Mouse (Mus musculus) cortical plate, adult 2 months (tissue): ENCODE measurements around the gene Prokr1. TPM values are rescaled to one million over a fixed set of nuclear protein-coding genes. Genes with fewer than 3 reads are reported as not detected.

Experiments
- H3K27ac ChIP-seq: fragments of 200-500 bp; 2 replicates; pipeline ENCODE4 v1.5.1; 2012; ENCODE audit warnings: low read length, control low read depth, inconsistent platforms; ENCODE audit not compliant: insufficient read depth
- H3K4me1 ChIP-seq: fragments of 200-500 bp; 2 replicates; pipeline ENCODE4 v1.6.1; 2011; ENCODE audit warnings: low read length; ENCODE audit not compliant: control insufficient read depth, insufficient read depth
- H3K4me3 ChIP-seq: fragments of 200-500 bp; 2 replicates; pipeline ENCODE4 v1.5.1; 2011; ENCODE audit warnings: mild to moderate bottlenecking, low read length, control low read depth; ENCODE audit not compliant: insufficient read depth
- CTCF ChIP-seq: fragments of 200-500 bp; IDR thresholded peaks from 2 replicates; pipeline ENCODE4 v1.5.1; 2011; ENCODE audit warnings: mild to moderate bottlenecking, control low read depth, low read length; ENCODE audit not compliant: insufficient read depth; ENCODE audit errors: extremely low read depth
- POLR2A ChIP-seq: fragments of 200-500 bp; IDR thresholded peaks from 2 replicates; pipeline ENCODE4 v1.6.1; 2011; ENCODE audit warnings: mild to moderate bottlenecking, low read length, control low read depth; ENCODE audit not compliant: insufficient read depth; ENCODE audit errors: extremely low read depth
- polyA plus RNA-seq: library from polyadenylated mRNA; depleted of rRNA; stranded (reverse); fragments of >200 nt; gene quantifications from 2 replicates; pipeline ENCODE4 v1.2.3, GENCODE M21; 2012

Prokr1 gene
- polyA plus RNA-seq, 1 experiment: 0.13 TPM

DNA sequence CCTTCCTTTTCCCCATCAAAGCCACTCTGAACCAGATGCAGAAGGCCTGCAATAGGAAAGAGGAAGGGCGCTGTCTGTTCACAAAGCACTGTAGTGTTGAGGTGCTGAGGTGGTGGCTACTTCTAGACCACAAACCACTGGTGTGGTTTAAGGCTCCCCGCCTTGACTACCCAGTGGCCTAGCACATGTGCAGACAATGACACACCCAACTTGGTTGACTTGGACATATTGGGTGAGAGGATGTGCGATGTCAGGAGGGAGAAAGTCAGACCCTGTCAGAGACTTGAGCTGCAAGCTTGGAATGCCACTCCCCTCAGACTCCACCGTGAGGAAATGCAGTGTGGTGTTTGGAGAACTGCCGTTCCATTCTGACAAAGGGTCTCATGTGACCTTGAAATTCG lies 49.4 kb downstream of the Prokr1 start:
- TF ChIP-seq POLR2A (no peak), CTCF (no peak)
- no peak overlapping the region for H3K4me3 ChIP-seq
- no peak overlapping the region for H3K27ac ChIP-seq
- no peaks in the 10 kb centered on the region for H3K4me1 ChIP-seq

DNA sequence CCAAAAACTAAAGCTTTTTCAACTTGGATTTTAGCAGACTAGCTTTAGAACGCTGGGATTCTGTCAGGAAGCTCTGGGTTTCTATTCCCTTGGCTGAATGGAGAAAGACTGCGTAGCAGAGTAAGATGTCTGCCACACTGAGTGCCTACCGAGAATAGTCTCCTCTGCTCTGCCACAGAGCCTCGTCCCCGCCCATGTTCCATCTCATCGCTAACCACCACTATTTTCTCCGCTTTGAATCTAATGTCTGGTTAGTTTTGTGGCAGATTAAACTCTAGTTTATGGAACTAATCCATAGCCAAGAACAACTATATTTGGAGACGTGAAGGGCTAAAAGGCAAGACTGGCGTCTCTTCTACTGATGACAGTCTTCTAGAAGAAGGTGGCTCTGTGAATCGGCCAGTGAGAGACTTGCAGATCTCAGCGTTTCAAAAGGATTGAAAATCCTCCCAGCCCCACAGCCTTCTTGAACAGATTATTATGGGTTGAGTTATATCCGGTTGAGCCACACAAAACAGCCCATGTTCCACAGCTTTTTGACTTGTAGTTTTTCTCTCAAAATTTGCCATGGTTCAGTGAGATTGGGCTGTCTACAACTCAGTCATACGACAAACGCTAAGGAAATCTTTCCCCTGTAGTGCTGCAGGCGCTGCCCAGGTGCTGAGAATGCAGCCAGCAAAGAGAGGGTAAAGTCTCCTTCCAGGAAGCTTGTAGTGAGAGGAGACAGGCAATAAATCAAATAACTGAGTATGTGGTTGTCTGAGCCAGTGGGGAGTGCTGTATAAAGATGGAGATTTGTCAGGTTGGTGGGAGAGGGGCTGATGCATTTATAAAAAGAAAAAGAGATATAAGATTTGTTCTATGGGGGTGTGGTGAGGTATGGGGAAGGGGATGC lies 51.9 kb downstream of the Prokr1 start:
- H3K4me1 ChIP-seq: no peaks in the 10 kb centered on the region
- H3K27ac ChIP-seq: no peak overlapping the region
- TF ChIP-seq CTCF (no peak), POLR2A (no peak)
- H3K4me3 ChIP-seq: no peak overlapping the region

GRCm38 (mm10) chr6:87537678-87538077 lies 52.9 kb downstream of the Prokr1 start:
- no peak overlapping the region for H3K27ac ChIP-seq

GRCm38 (mm10) chr6:87536270-87536669 lies 54.3 kb downstream of the Prokr1 start:
- Histone ChIP-seq H3K4me1 (no peaks in the 10 kb centered on the region), H3K27ac (no peak overlapping the region)
- TF ChIP-seq POLR2A: no peak
- TF ChIP-seq CTCF: no peak

More at GRCm38 (mm10) chr6:87537678-87538077, 52.9 kb downstream of the Prokr1 start:
- Histone ChIP-seq H3K4me3 (no peak overlapping the region), H3K4me1 (no peaks in the 10 kb centered on the region)
- TF ChIP-seq CTCF (no peak), POLR2A (no peak)

DNA sequence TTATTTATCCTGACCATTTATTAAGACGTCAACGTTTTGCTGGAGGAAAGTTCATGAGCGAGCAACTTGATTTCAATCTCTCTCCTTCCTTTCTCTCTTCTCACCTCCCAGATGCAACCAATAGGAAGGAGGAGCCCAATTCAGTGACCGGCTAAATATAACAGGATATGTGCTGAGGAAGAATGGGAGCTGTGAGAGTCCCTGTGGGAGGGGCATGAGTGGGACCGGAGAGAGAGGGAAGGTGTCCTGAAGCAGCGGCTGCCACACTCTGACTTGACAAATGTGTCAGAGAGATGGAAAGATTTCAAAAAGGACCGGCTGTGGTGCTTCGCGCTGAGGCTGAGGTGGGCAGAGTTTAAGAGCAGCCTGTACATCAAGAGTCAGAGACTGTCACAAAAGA lies 54.9 kb downstream of the Prokr1 start:
- no peak overlapping the region for H3K4me3 ChIP-seq
- H3K27ac ChIP-seq: no peak overlapping the region
- no peak for TF ChIP-seq POLR2A
- TF ChIP-seq CTCF: no peak
- H3K4me1 ChIP-seq: no peaks in the 10 kb centered on the region

More at GRCm38 (mm10) chr6:87536270-87536669, 54.3 kb downstream of the Prokr1 start:
- H3K4me3 ChIP-seq: no peak overlapping the region

DNA sequence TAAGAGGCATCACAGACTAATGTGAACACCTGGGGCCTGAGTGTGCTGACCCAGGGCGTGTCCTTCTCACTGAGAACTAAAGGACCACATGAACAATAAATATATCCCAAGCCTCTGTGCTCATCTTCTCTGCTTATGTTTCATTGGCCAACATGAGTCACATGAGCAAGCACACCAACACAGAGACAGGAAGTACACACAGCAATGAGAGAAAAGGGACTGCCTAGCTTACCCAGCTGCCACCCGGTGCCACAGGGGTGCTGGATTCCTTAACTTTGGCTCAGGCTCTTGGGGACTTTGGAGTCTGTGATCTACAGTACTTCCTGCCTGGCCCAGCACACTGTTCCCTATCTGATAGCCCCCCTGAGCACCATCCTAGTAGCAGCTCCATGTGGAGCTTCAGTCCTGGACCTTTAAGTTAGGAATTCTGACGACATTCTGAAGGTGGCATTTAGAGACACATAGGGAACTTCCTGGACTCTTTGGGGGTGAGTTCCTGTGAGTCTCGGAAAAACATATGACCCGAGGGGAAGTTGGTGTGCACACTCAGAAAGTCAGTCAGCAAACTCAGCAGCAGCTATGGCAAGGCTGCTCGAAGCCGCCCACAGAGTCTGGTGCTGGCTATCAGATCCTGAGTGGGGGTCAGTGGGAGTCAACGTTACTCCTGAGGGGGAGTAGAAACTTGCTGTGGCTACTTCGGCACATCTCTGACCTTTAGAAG lies 55.5 kb downstream of the Prokr1 start:
- H3K4me3 ChIP-seq: no peak overlapping the region
- H3K4me1 ChIP-seq: no peaks in the 10 kb centered on the region
- TF ChIP-seq POLR2A (no peak), CTCF (no peak)
- H3K27ac ChIP-seq: no peak overlapping the region; the same call in 1 of the 2 replicates

DNA sequence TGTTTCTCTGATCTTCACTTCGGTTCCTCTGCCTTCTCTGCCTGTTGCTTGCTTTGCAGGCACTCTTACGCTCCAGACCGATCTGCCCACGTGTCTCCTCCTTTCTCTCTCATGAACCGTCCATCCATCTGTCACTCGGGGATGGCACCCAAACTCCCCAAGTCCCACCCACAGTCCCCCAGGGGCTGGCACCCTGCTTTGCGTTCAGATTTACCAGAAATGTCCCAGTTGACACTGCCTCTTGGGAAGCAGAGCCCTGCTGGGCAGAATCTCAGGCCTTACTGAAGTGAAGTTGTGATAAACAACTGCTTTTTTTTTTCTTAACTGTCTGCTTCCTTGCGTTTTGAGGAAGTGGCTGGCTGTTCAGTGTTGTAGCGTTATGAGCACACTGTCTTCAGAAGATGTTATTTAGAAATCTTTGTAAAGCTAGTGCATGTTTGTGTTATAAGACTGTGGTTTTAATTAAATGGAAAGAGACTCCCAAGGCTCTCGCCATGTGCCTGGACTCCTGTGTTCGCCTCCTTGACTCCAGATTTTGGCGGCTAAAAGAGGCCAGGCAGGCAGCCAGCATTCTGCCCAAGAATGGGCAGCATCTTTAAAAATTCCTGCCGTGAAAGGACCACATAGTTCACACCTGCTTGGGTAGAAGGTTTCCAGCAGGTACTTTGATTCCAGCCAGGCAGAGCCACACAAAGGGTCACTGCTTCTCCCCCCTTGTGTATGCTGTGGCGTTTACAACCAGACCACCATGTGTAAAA lies 57.4 kb downstream of the Prokr1 start, which contains the start of gene Arhgap25:
Gene Arhgap25 (minus strand): TSS at position 307 of the 758 bp plus-strand sequence.
- TF ChIP-seq POLR2A (no peak), CTCF (no peak)
- Histone ChIP-seq H3K27ac (0 out of 2 replicates have a peak within 1 kb of the TSS, but pooled peaks have one; percentile 73), H3K4me1 (peaks cover 1% of the 10 kb centered on the region; the same call in 1 of the 2 replicates), H3K4me3 (peak within 1 kb of the TSS; percentile 21)

- no peak overlapping the region for H3K27ac ChIP-seq
- peaks cover 1% of the 10 kb centered on the region; the same call in 1 of the 2 replicates for H3K4me1 ChIP-seq
- no peak overlapping the region; the same call in 1 of the 2 replicates for H3K4me3 ChIP-seq
- TF ChIP-seq POLR2A (no peak), CTCF (no peak)
Measured at GRCm38 (mm10) chr6:87531456-87532015, 59.0 kb downstream of the Prokr1 start.
